Mouse (Mus musculus) midbrain, embryonic 11.5 days (tissue): Measurements from ENCODE around the gene Lemd1. TPM values are rescaled to one million over a fixed set of nuclear protein-coding genes. Genes with fewer than 3 reads are reported as not detected.

Source experiments
- ATAC-seq: fragments of 200-750 bp; cut with Nextera tagmentation; 2 replicates; pipeline ENCODE4 v1.8.0; 2017; ENCODE audit warnings: moderate TSS enrichment, moderate library complexity; ENCODE audit not compliant: low FRiP score
- DNase-seq: peaks from one replicate; pipeline ENCODE4 v3.0.0; 2015; ENCODE audit warnings: low spot score; ENCODE audit errors: missing footprints
- H3K27ac ChIP-seq: fragments of 300-500 bp; sonication (generic); 2 replicates; pipeline ENCODE4 v1.5.1; 2014; ENCODE audit warnings: low read depth, low read length
- H3K27me3 ChIP-seq: fragments of 300-500 bp; sonication (generic); 2 replicates; pipeline ENCODE4 v1.6.1; 2014; ENCODE audit warnings: mild to moderate bottlenecking, low read length, moderate library complexity, mixed read lengths; ENCODE audit not compliant: control insufficient read depth, insufficient read depth
- H3K36me3 ChIP-seq: fragments of 300-500 bp; sonication (generic); 2 replicates; pipeline ENCODE4 v1.6.1; 2014; ENCODE audit warnings: mild to moderate bottlenecking, low read length, moderate library complexity, mixed read lengths; ENCODE audit not compliant: control insufficient read depth, insufficient read depth
- H3K4me1 ChIP-seq: fragments of 300-500 bp; sonication (generic); 2 replicates; pipeline ENCODE4 v1.6.1; 2014; ENCODE audit warnings: low read length; ENCODE audit not compliant: control insufficient read depth, insufficient read depth
- H3K4me2 ChIP-seq: fragments of 300-500 bp; sonication (generic); 2 replicates; pipeline ENCODE4 v1.6.1; 2014; ENCODE audit warnings: mild to moderate bottlenecking, moderate library complexity
- H3K4me3 ChIP-seq: fragments of 300-500 bp; sonication (generic); 2 replicates; pipeline ENCODE4 v1.5.1; 2014; ENCODE audit warnings: low read depth, low read length
- H3K9ac ChIP-seq: fragments of 300-500 bp; sonication (generic); 2 replicates; pipeline ENCODE4 v1.6.1; 2014; ENCODE audit warnings: low read length
- H3K9me3 ChIP-seq: fragments of 300-500 bp; sonication (generic); 2 replicates; pipeline ENCODE4 v1.6.1; 2016; ENCODE audit warnings: low read length; ENCODE audit not compliant: control insufficient read depth
- WGBS: fragments of 180-500 bp; shearing (Covaris S2); extraction: QIAGEN DNeasy Blood & Tissue Kit; methylation state at CpG from one replicate; pipeline ENCODE4 v1.1.7; 2014; 5-methylcytosine and 5-hydroxymethylcytosine counted together
- polyA plus RNA-seq: library from polyadenylated mRNA; unstranded; fragments of >200 nt; fragmentation: Nextera tagmentation; extraction: Ambion mirVana; gene quantifications from 2 replicates; pipeline ENCODE4 v1.2.1, GENCODE M21; 2014

The Lemd1 gene
- polyA plus RNA-seq, 1 experiment from 2014 or later: 12.9 TPM

DNA sequence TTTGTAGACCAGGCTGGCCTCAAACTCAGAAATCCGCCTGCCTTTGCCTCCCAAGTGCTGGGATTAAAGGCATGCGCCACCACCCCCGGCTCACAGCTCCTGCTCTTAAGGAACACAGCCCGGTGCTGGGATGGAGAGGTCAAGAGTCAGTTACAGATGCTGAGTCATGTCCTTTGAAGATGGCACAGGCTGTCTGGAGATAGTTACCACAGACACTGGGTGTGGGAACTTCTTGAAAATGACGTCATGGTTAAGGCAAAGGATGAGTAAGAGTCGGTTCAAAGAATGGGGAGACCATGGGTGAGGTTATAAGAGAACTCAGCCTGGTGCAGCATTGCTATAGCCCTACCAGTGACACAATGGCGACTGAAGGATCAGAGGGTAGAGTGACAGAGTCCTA, 73.3 kb downstream of the Lemd1 start:
- Histone ChIP-seq H3K4me2 (no peak overlapping the region), H3K4me1 (peaks cover 6% of the 10 kb centered on the region; the same call in 1 of the 2 replicates), H3K27ac (no peak overlapping the region), H3K27me3 (no peaks in the 10 kb centered on the region), H3K4me3 (no peak overlapping the region), H3K36me3 (no peaks in the 10 kb centered on the region), H3K9me3 (no peaks in the 10 kb centered on the region), H3K9ac (no peak overlapping the region)
- ATAC-seq (no peak), DNase-seq (no peak)
- WGBS: 63% methylated on average over 7 of the region's 7 CpGs

DNA sequence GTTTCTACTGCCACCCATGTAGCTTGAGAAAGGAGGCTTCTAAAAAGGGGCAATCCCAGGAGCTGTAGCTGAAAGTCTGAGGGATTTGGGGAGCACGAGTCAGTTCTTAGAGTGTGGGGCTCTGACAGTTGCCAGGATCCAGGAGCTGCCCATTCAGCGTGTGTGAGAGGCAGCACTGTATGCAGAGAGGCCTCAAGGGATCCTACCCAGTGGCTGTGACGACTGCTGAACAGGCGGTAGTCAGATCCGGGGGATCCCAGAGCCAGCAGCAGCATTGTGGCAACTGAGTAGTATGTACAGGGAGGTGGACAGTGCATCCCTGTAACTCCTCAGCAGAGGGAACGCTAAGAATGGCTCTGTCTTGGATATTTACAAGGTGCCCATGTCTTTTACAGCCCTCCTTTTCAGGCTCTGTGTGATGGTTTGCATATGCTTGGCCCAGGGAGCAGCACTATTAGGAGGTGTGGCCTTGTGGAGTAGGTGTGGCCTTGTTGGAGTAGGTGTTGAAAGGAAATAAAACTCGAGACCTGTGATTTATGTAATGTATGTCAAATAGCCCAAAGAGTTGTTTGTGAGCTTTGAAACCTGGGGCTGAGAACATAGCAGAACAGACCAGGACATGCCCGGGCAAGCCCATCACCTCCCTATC, 74.1 kb downstream of the Lemd1 start:
- ATAC-seq: no peak
- Histone ChIP-seq H3K27ac (no peak overlapping the region), H3K27me3 (no peaks in the 10 kb centered on the region)

DNA sequence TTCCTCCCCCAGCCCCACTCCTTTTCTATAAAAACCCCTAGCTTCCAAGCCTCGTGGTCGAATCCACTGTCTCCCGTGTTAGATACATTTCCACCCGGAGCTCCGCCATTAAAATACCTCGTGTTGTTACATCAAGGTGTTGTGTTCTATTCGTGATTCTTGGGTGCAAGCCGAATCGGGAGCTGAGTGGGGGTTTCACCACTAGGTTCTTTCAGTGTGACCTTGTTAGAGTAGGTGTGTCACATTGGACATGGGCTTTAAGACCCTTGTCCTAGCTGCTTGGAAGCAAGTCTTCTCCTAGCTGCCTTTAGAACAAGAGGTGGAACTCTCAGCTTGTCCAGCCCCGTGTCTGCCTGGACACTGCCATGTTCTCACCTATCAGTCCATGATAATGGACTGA, 74.7 kb downstream of the Lemd1 start:
- WGBS: 89% methylated on average over 10 of the region's 10 CpGs
- no peaks in the 10 kb centered on the region for H3K9me3 ChIP-seq
- ATAC-seq (no peak), DNase-seq (no peak)
- H3K27me3 ChIP-seq: no peaks in the 10 kb centered on the region
- no peak overlapping the region for H3K4me3 ChIP-seq
- no peaks in the 10 kb centered on the region for H3K36me3 ChIP-seq
- no peak overlapping the region for H3K9ac ChIP-seq
- no peak overlapping the region for H3K4me2 ChIP-seq
- peaks cover 6% of the 10 kb centered on the region; the same call in 1 of the 2 replicates for H3K4me1 ChIP-seq
- no peak overlapping the region for H3K27ac ChIP-seq

More for the DNA sequence above, 74.1 kb downstream of the Lemd1 start:
- Histone ChIP-seq H3K9ac (no peak overlapping the region), H3K4me1 (peaks cover 6% of the 10 kb centered on the region; the same call in 1 of the 2 replicates), H3K4me3 (no peak overlapping the region), H3K4me2 (no peak overlapping the region), H3K9me3 (no peaks in the 10 kb centered on the region), H3K36me3 (no peaks in the 10 kb centered on the region)
- WGBS: 72% methylated on average over 8 of the region's 8 CpGs
- DNase-seq: no peak

DNA sequence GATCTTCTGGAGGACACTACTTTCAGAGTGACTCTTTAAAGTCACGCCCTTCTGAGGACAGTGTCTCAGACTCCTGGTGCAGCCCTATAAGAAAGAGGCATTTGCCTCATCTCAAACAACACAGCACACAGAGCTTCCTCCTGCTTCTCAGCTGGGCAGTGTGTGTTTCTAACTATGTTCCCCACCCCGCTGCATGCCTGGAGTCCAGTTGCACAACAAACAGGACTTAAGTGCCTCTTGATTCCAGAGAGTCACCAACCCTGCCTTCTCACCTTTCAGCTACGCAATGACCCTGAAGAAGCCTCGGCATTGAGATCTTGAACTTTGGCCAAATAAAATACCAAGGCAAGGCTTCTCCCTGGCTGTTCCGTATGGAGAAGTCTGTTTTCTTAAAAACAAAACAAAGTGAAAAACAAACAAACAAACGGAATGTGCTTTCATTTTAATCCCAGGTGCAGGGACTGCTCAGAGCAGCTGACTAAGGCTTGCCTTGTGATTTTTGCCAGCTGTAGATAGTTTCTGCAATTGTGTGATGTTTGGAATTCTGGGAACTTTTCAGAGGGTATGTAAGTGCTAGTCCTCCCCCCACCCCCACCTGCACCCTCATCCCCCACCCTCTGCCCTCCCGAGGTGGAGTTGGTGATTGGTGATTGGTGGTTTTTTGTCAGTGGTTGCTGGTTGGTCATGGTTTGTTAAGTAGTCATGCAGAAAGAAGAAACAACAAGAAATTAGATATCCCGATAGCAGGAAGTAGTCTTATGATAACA, 75.7 kb downstream of the Lemd1 start:
- WGBS: 70% methylated on average over 8 of the region's 8 CpGs
- Histone ChIP-seq H3K27ac (no peak overlapping the region), H3K4me1 (peaks cover 6% of the 10 kb centered on the region; the same call in 1 of the 2 replicates), H3K27me3 (no peaks in the 10 kb centered on the region), H3K9me3 (no peaks in the 10 kb centered on the region), H3K4me3 (no peak overlapping the region), H3K4me2 (no peak overlapping the region), H3K36me3 (no peaks in the 10 kb centered on the region), H3K9ac (no peak overlapping the region)
- DNase-seq (no peak), ATAC-seq (no peak)

DNA sequence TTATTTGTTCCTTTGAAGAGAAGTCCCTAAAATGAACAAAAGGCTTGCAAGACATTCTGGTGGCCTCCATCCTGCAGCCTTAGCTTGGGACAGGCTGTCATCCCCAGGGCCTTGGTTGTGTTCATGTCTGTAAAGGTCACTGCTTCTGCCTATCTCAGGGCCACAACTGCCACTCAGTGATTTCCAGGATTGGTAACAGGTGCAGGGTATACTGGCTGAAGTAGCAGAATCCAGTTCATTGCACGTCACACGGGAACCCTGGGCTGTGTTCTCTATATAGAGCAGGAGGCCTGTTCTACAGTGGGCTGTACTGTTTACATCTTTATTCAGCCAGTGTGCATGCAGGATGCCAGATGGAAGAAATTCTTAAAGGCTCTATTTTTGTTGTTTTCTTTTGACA, 76.7 kb downstream of the Lemd1 start:
- WGBS: 74% methylated on average over 2 of the region's 2 CpGs
- H3K4me2 ChIP-seq: no peak overlapping the region
- H3K27me3 ChIP-seq: no peaks in the 10 kb centered on the region
- no peaks in the 10 kb centered on the region for H3K36me3 ChIP-seq
- no peaks in the 10 kb centered on the region for H3K9me3 ChIP-seq
- H3K4me3 ChIP-seq: no peak overlapping the region
- H3K9ac ChIP-seq: no peak overlapping the region
- peaks cover 6% of the 10 kb centered on the region; the same call in 1 of the 2 replicates for H3K4me1 ChIP-seq
- ATAC-seq: no peak
- H3K27ac ChIP-seq: no peak overlapping the region
- DNase-seq: no peak

DNA sequence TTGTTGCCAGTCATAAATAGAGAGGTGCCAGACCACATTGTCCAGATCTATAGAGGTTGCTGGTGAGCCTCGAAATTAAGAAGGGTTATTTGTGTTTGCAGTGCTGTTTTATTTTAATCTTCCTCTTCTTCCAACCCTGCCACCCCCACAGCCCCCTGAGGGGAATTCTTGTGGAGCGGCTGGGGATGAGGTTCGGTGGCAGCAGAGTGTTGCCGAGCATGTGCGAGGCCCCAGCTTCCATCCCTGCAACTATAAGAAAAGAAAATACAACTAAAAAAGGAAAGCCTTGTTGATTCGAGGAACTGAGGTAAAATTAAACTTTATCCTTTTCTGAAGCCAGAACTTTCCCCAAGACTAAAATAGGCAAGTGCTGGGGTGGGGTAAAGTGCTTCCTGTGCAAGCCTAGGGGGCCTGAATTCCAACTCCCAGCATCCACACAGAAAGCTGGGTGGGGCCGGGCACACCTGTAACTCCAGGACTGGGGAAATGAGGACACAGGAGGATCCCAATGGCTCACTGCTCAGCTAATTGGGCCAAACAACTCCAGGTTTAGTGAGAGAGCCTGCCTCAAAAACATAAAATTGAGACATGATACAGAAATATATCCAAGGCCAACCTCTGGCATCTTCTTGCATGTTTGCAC, 77.3 kb downstream of the Lemd1 start:
- Histone ChIP-seq H3K4me1 (peaks cover 6% of the 10 kb centered on the region; the same call in 1 of the 2 replicates), H3K4me2 (no peak overlapping the region), H3K9ac (no peak overlapping the region), H3K36me3 (no peaks in the 10 kb centered on the region), H3K27ac (no peak overlapping the region), H3K9me3 (no peaks in the 10 kb centered on the region), H3K27me3 (no peaks in the 10 kb centered on the region), H3K4me3 (no peak overlapping the region)
- DNase-seq (no peak), ATAC-seq (no peak)
- WGBS: 69% methylated on average over 7 of the region's 7 CpGs

DNA sequence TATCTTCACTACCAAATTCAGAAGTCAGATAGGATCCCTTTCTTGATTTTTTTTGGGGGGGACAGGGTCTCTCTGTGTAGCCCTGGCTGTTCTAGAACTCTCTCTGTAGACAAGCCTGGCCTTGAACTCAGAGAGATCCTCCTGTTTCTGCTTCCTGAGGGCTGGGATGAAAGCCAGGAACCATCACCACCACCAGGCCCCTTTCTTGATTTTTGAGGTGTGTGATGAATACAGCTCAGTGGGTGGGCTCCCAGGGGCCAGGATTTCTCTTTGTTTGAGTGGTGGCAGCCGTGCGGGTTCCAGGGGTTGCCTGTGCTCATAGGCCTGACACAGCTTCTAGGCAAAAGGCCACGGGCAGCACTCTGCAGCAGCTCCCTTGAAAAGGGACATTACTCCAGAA, 80.0 kb downstream of the Lemd1 start:
- no peak for DNase-seq
- no peaks in the 10 kb centered on the region for H3K27me3 ChIP-seq
- H3K9me3 ChIP-seq: no peaks in the 10 kb centered on the region
- no peaks in the 10 kb centered on the region for H3K36me3 ChIP-seq
- H3K9ac ChIP-seq: no peak overlapping the region
- ATAC-seq: no peak
- 0 out of 2 replicates have a peak, but pooled peaks cover 2% of the 10 kb centered on the region for H3K4me1 ChIP-seq
- H3K4me2 ChIP-seq: no peak overlapping the region
- H3K27ac ChIP-seq: no peak overlapping the region
- H3K4me3 ChIP-seq: no peak overlapping the region
- 70% methylated on average over 3 of the region's 3 CpGs for WGBS

DNA sequence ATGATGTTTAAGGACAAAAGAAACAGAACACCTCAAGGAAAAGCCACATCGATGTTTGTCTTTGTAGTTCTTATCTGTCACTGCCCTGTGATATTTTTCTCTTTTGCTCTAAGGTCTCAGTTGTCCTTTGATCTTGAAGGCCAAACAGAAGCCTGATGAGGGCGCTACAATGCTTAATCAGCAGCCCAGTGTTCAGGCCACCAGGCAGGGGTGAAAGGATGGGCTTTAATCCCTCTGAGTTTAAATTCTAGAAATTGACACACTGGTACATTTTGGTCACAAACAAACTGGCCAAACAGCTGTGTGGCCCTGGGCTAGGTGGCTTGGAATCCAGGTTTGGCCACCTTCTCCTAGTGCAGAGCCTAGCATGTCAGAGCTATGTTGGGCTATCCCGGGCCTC, 85.5 kb downstream of the Lemd1 start:
- Histone ChIP-seq H3K4me1 (peaks cover 4% of the 10 kb centered on the region), H3K9me3 (no peaks in the 10 kb centered on the region), H3K4me2 (no peak overlapping the region), H3K27me3 (no peaks in the 10 kb centered on the region), H3K36me3 (no peaks in the 10 kb centered on the region), H3K9ac (no peak overlapping the region), H3K27ac (no peak overlapping the region), H3K4me3 (no peak overlapping the region)
- no peak for ATAC-seq
- no peak for DNase-seq
- 79% methylated on average over 3 of the region's 3 CpGs for WGBS

DNA sequence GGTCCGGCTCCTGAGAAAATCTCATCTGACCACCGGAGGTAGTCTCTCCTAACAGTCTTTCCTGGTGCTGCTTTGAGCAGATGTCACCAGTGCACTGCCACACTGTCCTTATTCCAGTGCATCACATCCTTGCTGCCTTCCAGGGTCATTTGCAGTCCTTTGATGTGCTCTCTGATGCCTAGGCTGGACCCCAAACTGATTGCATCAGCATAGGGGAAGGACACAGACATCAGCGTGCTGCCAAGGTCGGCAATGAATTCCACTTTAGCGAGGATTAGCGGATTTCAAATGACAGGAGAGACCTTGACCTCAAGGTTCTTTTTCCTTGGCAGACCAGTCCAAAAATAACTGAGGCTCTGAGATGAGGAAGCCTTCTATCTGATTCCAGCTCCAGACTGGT, 85.9 kb downstream of the Lemd1 start:
- DNase-seq (no peak), ATAC-seq (no peak; the same call in 1 of the 2 replicates)
- Histone ChIP-seq H3K4me1 (peaks cover 8% of the 10 kb centered on the region), H3K9me3 (no peaks in the 10 kb centered on the region), H3K4me3 (no peak overlapping the region), H3K27ac (no peak overlapping the region), H3K36me3 (no peaks in the 10 kb centered on the region), H3K9ac (no peak overlapping the region), H3K27me3 (no peaks in the 10 kb centered on the region), H3K4me2 (no peak overlapping the region)
- 74% methylated on average over 6 of the region's 6 CpGs for WGBS
